Mouse (Mus musculus) liver, adult 2 months (tissue): Measurements from ENCODE around the gene Fam32a. TPM values are rescaled to one million over a fixed set of nuclear protein-coding genes. Genes with fewer than 3 reads are reported as not detected.

Source experiments
- DNase-seq: peaks from one replicate; pipeline ENCODE4 v3.0.0-alpha.2; 2011; ENCODE audit warnings: low read depth, low spot score; ENCODE audit errors: extremely low read depth
- H3K27ac ChIP-seq: fragments of 200-500 bp; replicated peaks from 2 replicates; pipeline ENCODE4 v1.5.1; 2012; ENCODE audit warnings: low read depth, mild to moderate bottlenecking, control low read depth, inconsistent platforms, low read length; ENCODE audit not compliant: insufficient read depth
- H3K27me3 ChIP-seq: fragments of 200-500 bp; 2 replicates; pipeline ENCODE4 v1.6.1; 2012; ENCODE audit warnings: mild to moderate bottlenecking, moderate library complexity, low read length, inconsistent platforms; ENCODE audit not compliant: control insufficient read depth, insufficient read depth
- H3K36me3 ChIP-seq: fragments of 200-500 bp; 2 replicates; pipeline ENCODE4 v1.6.1; 2012; ENCODE audit warnings: low read length, inconsistent platforms; ENCODE audit not compliant: control insufficient read depth, insufficient read depth
- H3K4me1 ChIP-seq: fragments of 200-500 bp; 2 replicates; pipeline ENCODE4 v1.6.1; 2011; ENCODE audit warnings: low read length; ENCODE audit not compliant: control insufficient read depth, insufficient read depth
- H3K4me3 ChIP-seq: fragments of 200-500 bp; 2 replicates; pipeline ENCODE4 v1.5.1; 2011; ENCODE audit warnings: low read depth, mild to moderate bottlenecking, control low read depth, low read length, moderate library complexity; ENCODE audit not compliant: insufficient read depth
- H3K79me2 ChIP-seq: fragments of 200-500 bp; 2 replicates; pipeline ENCODE4 v1.6.1; 2012; ENCODE audit warnings: inconsistent platforms, mild to moderate bottlenecking, low read length, moderate library complexity; ENCODE audit not compliant: control insufficient read depth, insufficient read depth
- H3K9ac ChIP-seq: fragments of 200-500 bp; 2 replicates; pipeline ENCODE4 v1.6.1; 2012; ENCODE audit warnings: low read depth, mild to moderate bottlenecking, control low read depth, inconsistent platforms, low read length
- CTCF ChIP-seq: fragments of 200-500 bp; IDR thresholded peaks from 2 replicates; pipeline ENCODE4 v1.5.1; 2011; ENCODE audit warnings: low read depth, low read length, control low read depth
- POLR2A ChIP-seq: fragments of 200-500 bp; IDR thresholded peaks from 2 replicates; pipeline ENCODE4 v1.6.1; 2011; ENCODE audit warnings: low read length, control low read depth; ENCODE audit not compliant: insufficient read depth; ENCODE audit errors: extremely low read depth
- WGBS: fragments of 180-500 bp; shearing (Covaris S2); methylation state at CpG from one replicate; pipeline ENCODE4 v1.1.7; 2018; 5-methylcytosine and 5-hydroxymethylcytosine counted together
- polyA plus RNA-seq: library from polyadenylated mRNA; depleted of rRNA; stranded (reverse); fragments of >200 nt; gene quantifications from 2 replicates; pipeline ENCODE4 v1.2.3, GENCODE M21; 2012
- total RNA-seq: library from RNA; depleted of rRNA; stranded (reverse); fragments of >200 nt; gene quantifications from 2 replicates; pipeline ENCODE4 v1.2.3, GENCODE M21; 2014

Fam32a gene
- total and polyA plus RNA-seq, 2 experiments = 18.8 to 28.6 TPM

DNA sequence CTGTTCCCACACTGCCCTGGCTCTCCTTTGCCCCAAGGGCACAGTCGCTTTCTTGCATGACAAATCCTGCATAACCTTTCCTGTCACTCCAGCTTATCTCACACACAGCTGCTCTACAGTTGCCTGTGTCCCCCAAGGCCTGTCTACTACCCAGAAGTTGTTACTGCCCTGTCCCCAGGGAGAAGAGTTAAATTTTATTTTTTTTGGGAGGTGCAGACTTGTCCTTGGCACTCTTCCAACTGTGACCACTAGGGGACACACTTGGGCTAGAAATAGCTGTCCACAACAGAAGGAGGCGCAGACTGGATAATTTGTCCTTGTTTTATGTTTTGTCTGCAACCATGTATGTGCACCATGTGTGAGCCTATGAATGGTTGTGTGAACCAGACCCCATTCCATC is 41.5 kb downstream of the Fam32a start:
- Histone ChIP-seq H3K4me1 (peaks cover 4% of the 10 kb centered on the region), H3K36me3 (no peaks in the 10 kb centered on the region), H3K27ac (no peak overlapping the region), H3K27me3 (no peaks in the 10 kb centered on the region), H3K79me2 (no peaks in the 10 kb centered on the region), H3K9ac (no peak overlapping the region), H3K4me3 (no peak overlapping the region)
- TF ChIP-seq POLR2A (no peak), CTCF (peak; percentile 61)
- no peak for DNase-seq
- 83% methylated on average over 2 of the region's 2 CpGs for WGBS

DNA sequence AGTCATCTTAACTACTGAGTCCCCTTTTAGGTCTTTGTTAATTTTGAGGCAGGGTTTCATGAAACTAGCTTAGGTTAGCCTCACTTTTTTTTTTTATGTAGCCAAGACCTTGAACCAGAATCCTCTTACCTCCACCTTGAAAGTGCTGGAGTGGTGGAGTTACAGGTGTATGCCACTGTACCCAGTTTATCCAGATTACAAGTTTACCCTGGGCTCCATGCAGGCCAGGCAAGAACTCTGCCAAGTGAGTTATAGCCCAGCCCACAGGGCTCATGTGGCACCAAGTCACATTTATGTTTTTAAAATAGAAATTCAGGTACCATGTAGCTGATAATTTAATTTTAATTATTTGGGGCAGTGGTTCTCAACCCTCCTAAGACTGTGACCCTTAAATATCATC is 41.9 kb downstream of the Fam32a start:
- Histone ChIP-seq H3K9ac (no peak overlapping the region), H3K4me1 (peaks cover 4% of the 10 kb centered on the region), H3K79me2 (no peaks in the 10 kb centered on the region), H3K4me3 (no peak overlapping the region), H3K27ac (no peak overlapping the region), H3K27me3 (no peaks in the 10 kb centered on the region), H3K36me3 (no peaks in the 10 kb centered on the region)
- DNase-seq = no peak
- TF ChIP-seq CTCF (no peak), POLR2A (no peak)

DNA sequence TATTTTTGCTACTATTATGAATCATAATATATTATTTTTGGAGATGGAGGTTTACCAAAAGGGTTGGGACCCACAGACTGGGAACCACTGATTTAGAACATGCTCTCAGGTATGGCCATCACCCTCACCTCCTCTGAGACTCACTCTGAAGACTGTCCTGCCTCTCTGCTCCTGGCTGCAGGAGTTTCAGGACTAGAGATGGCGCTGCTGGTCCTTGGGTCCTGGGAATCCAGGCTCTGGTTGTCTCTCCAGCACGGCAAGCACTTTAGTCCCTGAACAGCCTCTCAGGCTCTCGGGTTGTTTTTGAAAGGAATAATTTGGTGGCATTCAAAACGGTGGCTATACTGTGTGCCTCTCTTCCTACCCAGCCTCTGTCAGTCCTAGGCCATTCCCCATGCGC is 42.3 kb downstream of the Fam32a start:
- H3K27ac ChIP-seq = no peak overlapping the region
- 74% methylated on average over 5 of the region's 5 CpGs for WGBS
- DNase-seq = no peak
- no peak overlapping the region for H3K9ac ChIP-seq
- H3K4me1 ChIP-seq = peaks cover 4% of the 10 kb centered on the region
- no peaks in the 10 kb centered on the region for H3K79me2 ChIP-seq
- H3K27me3 ChIP-seq = no peaks in the 10 kb centered on the region
- no peak overlapping the region for H3K4me3 ChIP-seq
- peak; percentile 60 for TF ChIP-seq CTCF
- TF ChIP-seq POLR2A = no peak
- H3K36me3 ChIP-seq = no peaks in the 10 kb centered on the region

DNA sequence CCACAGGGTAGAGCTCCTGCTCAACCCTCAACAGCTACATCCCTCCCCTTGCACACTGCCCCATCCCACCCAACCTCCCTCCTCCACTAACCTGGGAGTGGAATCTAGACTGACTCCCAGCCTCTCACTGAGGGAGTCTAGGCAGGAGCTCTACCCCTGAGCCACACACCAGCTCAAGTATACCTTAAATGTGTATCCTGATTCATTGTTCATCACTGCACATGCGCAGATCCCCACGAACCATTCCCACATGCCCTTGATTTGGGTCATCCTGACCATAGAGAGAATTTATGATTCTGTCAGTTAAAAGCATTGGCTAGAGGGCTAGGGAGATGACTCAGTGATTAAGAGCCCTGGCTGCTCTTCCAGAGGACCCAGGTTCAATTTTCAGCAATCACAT is 43.2 kb downstream of the Fam32a start:
- H3K36me3 ChIP-seq = no peaks in the 10 kb centered on the region
- no peak for TF ChIP-seq POLR2A
- TF ChIP-seq CTCF = no peak
- H3K79me2 ChIP-seq = no peaks in the 10 kb centered on the region
- no peak overlapping the region for H3K9ac ChIP-seq
- H3K27ac ChIP-seq = no peak overlapping the region
- no peak for DNase-seq
- no peaks in the 10 kb centered on the region for H3K27me3 ChIP-seq
- H3K4me1 ChIP-seq = peaks cover 4% of the 10 kb centered on the region
- 94% methylated on average over 2 of the region's 2 CpGs for WGBS
- no peak overlapping the region for H3K4me3 ChIP-seq

DNA sequence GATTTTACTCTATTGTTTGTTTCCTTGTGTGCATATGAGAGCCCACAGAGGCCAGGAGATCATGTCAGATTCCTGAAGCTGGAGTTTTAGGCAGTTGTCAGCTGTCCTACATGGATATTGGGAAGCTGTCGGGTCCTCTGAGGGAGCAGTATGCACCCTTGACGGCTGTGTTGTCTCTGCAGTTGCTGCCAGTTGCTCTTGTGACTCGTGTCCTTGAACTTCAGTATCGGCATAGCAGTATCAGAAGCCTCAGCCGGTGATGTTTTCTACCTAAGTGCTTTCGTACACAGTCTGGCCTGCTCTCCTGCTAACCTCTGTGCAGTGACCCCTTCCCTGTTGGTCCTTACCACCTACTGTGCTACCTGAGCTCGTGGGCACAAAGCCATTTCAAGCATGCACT is 43.9 kb downstream of the Fam32a start:
- no peak overlapping the region for H3K9ac ChIP-seq
- H3K4me3 ChIP-seq = no peak overlapping the region
- H3K27ac ChIP-seq = no peak overlapping the region
- H3K79me2 ChIP-seq = no peaks in the 10 kb centered on the region
- H3K27me3 ChIP-seq = no peaks in the 10 kb centered on the region
- DNase-seq = peak; percentile 57
- peaks cover 4% of the 10 kb centered on the region for H3K4me1 ChIP-seq
- 11% methylated on average over 7 of the region's 7 CpGs for WGBS
- no peak for TF ChIP-seq POLR2A
- TF ChIP-seq CTCF = no peak
- no peaks in the 10 kb centered on the region for H3K36me3 ChIP-seq

DNA sequence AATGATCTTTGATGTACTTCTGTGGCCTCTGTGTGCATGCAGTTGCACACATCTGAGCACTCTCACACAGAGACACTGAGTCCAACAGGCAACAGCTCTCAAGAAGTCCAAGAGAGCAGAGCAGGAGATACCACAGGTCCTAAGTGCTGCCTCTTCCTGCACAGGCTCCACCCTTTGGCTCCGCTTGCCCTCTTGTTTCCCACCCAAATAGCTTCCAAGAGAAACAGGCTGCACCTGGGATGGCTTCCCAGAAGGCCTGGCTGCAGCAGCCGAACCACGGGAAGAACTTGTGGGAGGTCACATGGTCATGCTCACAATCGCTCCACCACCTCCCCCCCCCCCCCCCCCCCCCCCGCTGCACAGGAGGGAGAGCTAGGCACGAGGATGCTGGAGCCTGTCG is 45.8 kb downstream of the Fam32a start:
- Histone ChIP-seq H3K9ac (no peak overlapping the region), H3K27me3 (no peaks in the 10 kb centered on the region), H3K4me3 (no peak overlapping the region), H3K4me1 (peaks cover 2% of the 10 kb centered on the region), H3K79me2 (no peaks in the 10 kb centered on the region), H3K27ac (no peak overlapping the region), H3K36me3 (no peaks in the 10 kb centered on the region)
- TF ChIP-seq POLR2A (no peak), CTCF (no peak)
- WGBS = 47% methylated on average over 7 of the region's 7 CpGs
- DNase-seq = no peak

DNA sequence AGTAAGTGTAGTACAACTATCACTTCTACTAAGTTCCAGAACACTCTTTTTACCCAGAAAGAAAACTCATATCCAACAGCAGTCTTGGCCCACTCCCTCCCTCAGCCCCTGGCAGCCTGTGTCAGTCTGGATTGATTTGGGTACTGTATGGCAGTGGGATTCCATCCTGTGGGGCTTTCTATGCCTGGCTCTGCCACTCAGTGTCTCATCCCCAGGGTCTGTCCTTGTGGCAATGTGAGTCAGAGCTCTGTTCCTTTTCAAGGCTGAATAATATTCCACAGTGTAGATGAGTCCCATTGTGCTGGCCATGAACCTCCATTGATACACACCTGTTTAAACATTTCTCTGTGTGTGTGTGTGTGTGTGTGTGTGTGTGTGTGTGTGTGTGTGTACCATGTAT is 47.1 kb downstream of the Fam32a start:
- TF ChIP-seq POLR2A = no peak
- no peak for TF ChIP-seq CTCF
- Histone ChIP-seq H3K27me3 (no peaks in the 10 kb centered on the region), H3K4me1 (peaks cover 2% of the 10 kb centered on the region), H3K9ac (no peak overlapping the region), H3K4me3 (no peak overlapping the region), H3K27ac (no peak overlapping the region), H3K36me3 (no peaks in the 10 kb centered on the region), H3K79me2 (no peaks in the 10 kb centered on the region)
- DNase-seq = no peak
